Mouse (Mus musculus) intestine, postnatal 0 days (tissue): ENCODE data around the gene Erv3. TPM values are rescaled to one million over a fixed set of nuclear protein-coding genes. Genes with fewer than 3 reads are reported as not detected.

Experiments
- ATAC-seq: fragments of 200-750 bp; cut with Nextera tagmentation; 2 replicates; pipeline ENCODE4 v1.8.0; 2017; ENCODE audit warnings: mild to moderate bottlenecking, moderate TSS enrichment, moderate library complexity
- H3K27ac ChIP-seq: fragments of 300-500 bp; sonication (generic); 2 replicates; pipeline ENCODE4 v1.5.1; 2014; ENCODE audit warnings: mild to moderate bottlenecking, low read depth, low read length, moderate library complexity
- H3K27me3 ChIP-seq: fragments of 300-500 bp; sonication (generic); replicated peaks from 2 replicates; pipeline ENCODE4 v1.6.1; 2014; ENCODE audit warnings: low read length, mixed read lengths; ENCODE audit not compliant: control insufficient read depth, insufficient read depth
- H3K36me3 ChIP-seq: fragments of 300-500 bp; sonication (generic); 2 replicates; pipeline ENCODE4 v1.6.1; 2014; ENCODE audit warnings: mild to moderate bottlenecking, moderate library complexity; ENCODE audit not compliant: control insufficient read depth, insufficient read depth
- H3K4me1 ChIP-seq: fragments of 300-500 bp; sonication (generic); replicated peaks from 2 replicates; pipeline ENCODE4 v1.6.1; 2014; ENCODE audit warnings: antibody characterized with exemption, low read length, mixed read lengths; ENCODE audit not compliant: control insufficient read depth, insufficient read depth
- H3K4me2 ChIP-seq: fragments of 300-500 bp; sonication (generic); replicated peaks from 2 replicates; pipeline ENCODE4 v1.6.1; 2014; ENCODE audit warnings: low read depth, mild to moderate bottlenecking, moderate library complexity
- H3K4me3 ChIP-seq: fragments of 300-500 bp; sonication (generic); 2 replicates; pipeline ENCODE4 v1.5.1; 2014; ENCODE audit warnings: low read depth, low read length
- H3K9ac ChIP-seq: fragments of 300-500 bp; sonication (generic); 2 replicates; pipeline ENCODE4 v1.6.1; 2014; ENCODE audit warnings: mild to moderate bottlenecking, low read depth, low read length
- H3K9me3 ChIP-seq: fragments of 300-500 bp; sonication (generic); 2 replicates; pipeline ENCODE4 v1.6.1; 2016; ENCODE audit warnings: mixed run types; ENCODE audit not compliant: control insufficient read depth
- CTCF ChIP-seq: sonication (generic); IDR thresholded peaks from 2 replicates; pipeline ENCODE4 v1.5.1; 2016; ENCODE audit warnings: low read depth, mild to moderate bottlenecking, control low read depth, antibody characterized with exemption, moderate library complexity
- WGBS: fragments of 180-500 bp; shearing (Covaris S2); extraction: QIAGEN DNeasy Blood & Tissue Kit; methylation state at CpG from one replicate; pipeline ENCODE4 v1.1.7; 2014; 5-methylcytosine and 5-hydroxymethylcytosine counted together
- polyA plus RNA-seq: library from polyadenylated mRNA; unstranded; fragments of >200 nt; fragmentation: Nextera tagmentation; extraction: Ambion mirVana; gene quantifications from 2 replicates; pipeline ENCODE4 v1.2.1, GENCODE M21; 2015

Gene Erv3
- polyA plus RNA-seq, 1 experiment from 2014 or later: not detected

GRCm38 (mm10) chr2:131803801-131804200 is 55.7 kb downstream of the Erv3 start:
- 69% methylated on average over 3 of the region's 3 CpGs for WGBS

More at GRCm38 (mm10) chr2:131803801-131804200, 55.7 kb downstream of the Erv3 start:
- Histone ChIP-seq H3K9ac (no peak overlapping the region), H3K4me3 (no peak overlapping the region), H3K36me3 (no peaks in the 10 kb centered on the region), H3K27ac (no peak overlapping the region), H3K4me2 (no peak overlapping the region), H3K27me3 (no peaks in the 10 kb centered on the region), H3K9me3 (no peaks in the 10 kb centered on the region), H3K4me1 (no peaks in the 10 kb centered on the region)
- no peak for ATAC-seq
- TF ChIP-seq CTCF: no peak

Other genes starting within 250 kb of the Erv3 start
- 47.2 and 47.5 TPM in 2 replicates for gene Prnp, start 50.2 kb upstream of the Erv3 start, polyA plus RNA-seq
- not detected in 2 replicates for gene Prn, start 50.2 kb upstream of the Erv3 start, polyA plus RNA-seq
- 9.8 and 12.2 TPM in 2 replicates for gene Prnd, start 91.1 kb upstream of the Erv3 start, polyA plus RNA-seq
- gene Rassf2, start 170.5 kb upstream of the Erv3 start, polyA plus RNA-seq: 4.4 TPM in 2 replicates